Mouse (Mus musculus): ENCODE measurements around the gene Trf.

GRCm38 (mm10) chr9:103175692-103176091 is 54.6 kb downstream of the Trf start:
- TF ChIP-seq POLR2A (IDR thresholded peaks at IDR 0.05; ENCODE audit: low read depth, low read length) (no peak), CTCF (IDR thresholded peaks at IDR 0.05; ENCODE audit: extremely low read depth, insufficient read length, insufficient replicate concordance, low read depth, low read length) (no peak)

All from small intestine, adult 2 months (tissue).